Mouse (Mus musculus): ENCODE data around the gene Tmem200c. TPM values are rescaled to one million over a fixed set of nuclear protein-coding genes. Genes with fewer than 3 reads are reported as not detected.

The Tmem200c gene
- polyA plus RNA-seq (2017; shearing (Covaris generic)) = not detected

GRCm38 (mm10) chr17:68826323-68826722 is at the start of gene Tmem200c:
TSS of gene Tmem200c (plus strand) at chr17:68826623.
- no peak for ATAC-seq

DNA sequence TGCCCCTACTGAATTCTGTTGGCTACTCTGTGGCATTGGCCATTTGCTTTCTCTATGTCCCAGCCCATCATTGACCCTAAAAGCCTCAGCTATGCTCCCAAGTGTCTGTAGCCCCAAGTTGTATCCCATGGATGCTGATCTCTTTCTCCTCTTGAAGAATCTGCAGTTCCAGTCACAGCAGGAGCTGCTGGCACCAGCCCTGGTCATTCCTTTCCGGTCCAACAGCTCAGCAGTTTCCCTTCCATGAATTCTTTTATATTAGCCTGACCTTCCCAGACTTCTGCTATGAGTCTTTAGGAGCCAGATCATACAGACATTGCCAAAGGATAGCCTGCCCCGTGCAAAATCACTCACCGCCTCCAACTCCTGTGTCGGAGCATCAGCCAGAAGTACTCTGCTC is 32.7 kb upstream of the Tmem200c start:
- no peak for ATAC-seq

- ATAC-seq = no peak
Measured at GRCm38 (mm10) chr17:68836655-68837012, 10.2 kb downstream of the Tmem200c start.

GRCm38 (mm10) chr17:68837013-68837858 is 10.8 kb downstream of the Tmem200c start:
- ATAC-seq = no peak

DNA sequence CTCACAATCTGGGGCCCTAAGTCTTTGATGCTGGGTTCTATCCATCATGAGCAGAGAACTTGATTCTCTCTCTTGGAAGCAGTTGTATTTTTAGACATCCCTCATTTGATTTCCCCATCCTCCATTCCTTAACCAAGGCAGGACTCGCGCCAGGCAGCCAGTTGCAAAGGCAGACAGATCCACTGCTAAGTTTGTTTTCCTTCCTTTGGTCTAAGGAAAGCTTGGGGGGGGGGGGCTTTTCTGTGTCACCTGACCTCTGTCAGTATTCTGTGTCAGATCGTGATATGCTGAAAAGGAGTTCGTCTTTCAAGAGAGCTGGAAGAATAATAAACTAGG is 11.4 kb downstream of the Tmem200c start:
- no peak for ATAC-seq

- no peak for ATAC-seq
Measured at GRCm38 (mm10) chr17:68839888-68840571, 13.6 kb downstream of the Tmem200c start.

GRCm38 (mm10) chr17:68840572-68840939 is 14.1 kb downstream of the Tmem200c start:
- no peak for ATAC-seq

- no peak for ATAC-seq
Measured at GRCm38 (mm10) chr17:68841097-68841891, 14.9 kb downstream of the Tmem200c start.

- ATAC-seq = no peak
Measured at GRCm38 (mm10) chr17:68841892-68842252, 15.4 kb downstream of the Tmem200c start.

DNA sequence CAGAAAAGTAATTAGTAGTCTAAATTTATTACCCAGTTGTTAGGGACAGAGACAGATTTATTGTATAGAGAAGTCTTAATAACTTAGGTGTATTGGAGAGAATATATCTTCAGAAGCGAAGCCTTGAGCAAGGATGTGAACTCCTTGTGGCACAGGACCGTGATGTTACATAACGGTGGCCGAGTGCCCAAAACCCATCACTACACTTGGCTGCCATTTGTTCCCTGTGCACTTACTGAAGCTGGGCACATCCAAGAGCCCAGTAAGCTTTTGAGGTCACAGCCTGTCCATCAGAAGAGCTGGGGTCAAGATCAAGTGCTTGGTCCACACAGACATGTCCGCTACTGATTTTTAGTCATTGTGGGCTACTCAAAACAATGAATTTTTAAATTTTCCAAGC is 19.5 kb downstream of the Tmem200c start:
- ATAC-seq = no peak

GRCm38 (mm10) chr17:68848739-68849138 is 22.3 kb downstream of the Tmem200c start:
- ATAC-seq = no peak

- no peak for ATAC-seq
Measured at GRCm38 (mm10) chr17:68852171-68852966, 25.9 kb downstream of the Tmem200c start.

- no peak for ATAC-seq
Measured at GRCm38 (mm10) chr17:68864175-68864574, 37.8 kb downstream of the Tmem200c start.

GRCm38 (mm10) chr17:68868439-68868838 is 42.0 kb downstream of the Tmem200c start:
- no peak for ATAC-seq

DNA sequence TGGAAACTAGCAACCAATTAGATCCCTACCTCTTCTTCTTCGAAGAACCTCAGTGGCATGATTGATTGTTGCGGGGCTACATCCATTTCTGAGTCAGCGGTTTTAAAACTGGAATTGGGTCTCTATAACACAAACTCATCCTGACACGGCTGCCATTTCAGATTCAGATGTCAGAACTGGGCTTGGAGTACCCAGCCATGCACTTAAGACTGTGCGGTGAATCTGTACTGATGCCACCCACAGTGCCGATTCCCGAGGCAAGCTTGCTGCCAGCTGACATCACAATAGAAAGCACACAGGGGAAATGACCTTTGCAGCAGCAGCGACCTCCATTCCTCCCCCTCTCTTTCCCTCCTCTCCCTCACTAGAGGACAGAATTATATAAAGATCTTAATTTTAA is 47.6 kb downstream of the Tmem200c start:
- ATAC-seq = no peak

GRCm38 (mm10) chr17:68875251-68875650 is 48.8 kb downstream of the Tmem200c start:
- ATAC-seq = no peak

DNA sequence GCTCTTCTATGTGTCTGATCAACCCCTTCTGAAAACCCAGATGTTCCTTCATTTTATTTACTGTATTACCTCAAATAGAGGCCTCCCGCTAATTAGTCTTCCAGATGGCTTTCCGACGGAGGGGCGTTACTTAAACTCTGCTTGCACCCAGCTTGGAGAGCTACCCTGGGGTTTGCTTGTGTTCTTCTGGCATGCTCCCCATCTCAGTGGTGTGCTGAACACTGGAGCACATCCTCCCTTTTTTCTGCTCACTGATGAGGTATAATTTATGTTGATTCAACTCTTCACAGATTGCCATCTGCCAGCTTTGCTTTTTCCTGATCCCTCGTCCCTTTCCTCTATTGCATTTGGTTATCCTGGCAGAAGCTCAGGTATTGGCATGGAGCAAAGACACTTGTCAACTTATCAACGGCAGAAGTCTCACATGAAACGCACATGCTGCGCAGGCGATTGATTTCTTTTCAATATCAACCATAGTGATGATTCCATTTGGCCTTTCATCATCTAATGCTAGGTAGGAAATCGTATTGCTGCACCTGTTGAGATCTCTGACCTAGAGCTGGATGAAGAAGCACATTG is 49.6 kb downstream of the Tmem200c start:
- ATAC-seq = no peak

- no peak for ATAC-seq
Measured at GRCm38 (mm10) chr17:68881725-68882524, 55.5 kb downstream of the Tmem200c start.

DNA sequence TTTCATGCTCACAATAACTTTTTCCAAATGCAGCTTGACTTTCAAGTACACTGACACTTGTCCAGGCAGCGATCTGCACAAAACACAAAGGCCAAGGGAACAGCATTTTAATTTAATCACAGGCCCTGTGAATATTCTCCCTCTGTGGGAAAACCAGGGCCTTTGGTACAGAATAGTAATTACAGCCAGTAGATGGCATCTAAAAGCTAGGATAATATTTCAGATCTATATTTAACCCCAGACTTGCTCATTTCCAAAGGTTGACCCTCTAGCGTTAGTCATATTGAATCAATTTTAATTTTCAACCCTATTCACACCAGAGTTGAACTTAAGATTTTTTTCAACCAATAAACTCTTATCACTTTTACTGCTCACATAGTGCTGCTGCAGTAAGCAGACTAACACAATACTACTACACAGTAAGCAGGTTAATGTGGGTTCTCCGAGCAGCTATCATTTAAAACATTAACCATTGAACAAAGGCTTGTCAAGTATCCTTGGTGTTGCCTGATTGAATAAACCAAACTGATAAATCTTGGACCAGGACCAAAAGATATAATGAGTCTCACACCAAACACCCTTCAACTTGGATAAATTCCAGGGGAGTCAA is 57.2 kb downstream of the Tmem200c start:
- no peak for ATAC-seq

DNA sequence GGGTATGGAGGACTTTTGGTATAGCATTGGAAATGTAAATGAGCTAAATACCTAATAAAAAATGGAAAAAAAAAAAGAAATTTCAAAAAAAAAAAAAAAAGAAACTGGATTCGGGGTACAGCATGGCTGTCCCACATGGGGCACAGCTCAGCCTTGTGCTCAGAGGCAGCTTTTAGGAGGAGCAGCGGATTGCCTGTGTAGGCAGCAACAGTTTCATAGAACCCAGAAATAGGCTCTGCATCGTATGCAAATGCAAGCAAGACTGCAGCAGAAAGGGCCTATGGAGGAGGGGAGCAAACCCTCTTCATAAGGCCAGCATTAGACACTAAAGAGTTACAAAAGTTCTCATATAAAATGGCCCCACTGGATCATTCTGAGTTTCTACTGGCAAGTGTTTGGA is 64.2 kb downstream of the Tmem200c start:
- no peak for ATAC-seq

All from activated CD4-positive, CD25-positive, alpha-beta regulatory T cell, adult 4 months (primary cell).